8 mouse cellular contexts compared by ENCODE assay signal in the genomic region with DNA sequence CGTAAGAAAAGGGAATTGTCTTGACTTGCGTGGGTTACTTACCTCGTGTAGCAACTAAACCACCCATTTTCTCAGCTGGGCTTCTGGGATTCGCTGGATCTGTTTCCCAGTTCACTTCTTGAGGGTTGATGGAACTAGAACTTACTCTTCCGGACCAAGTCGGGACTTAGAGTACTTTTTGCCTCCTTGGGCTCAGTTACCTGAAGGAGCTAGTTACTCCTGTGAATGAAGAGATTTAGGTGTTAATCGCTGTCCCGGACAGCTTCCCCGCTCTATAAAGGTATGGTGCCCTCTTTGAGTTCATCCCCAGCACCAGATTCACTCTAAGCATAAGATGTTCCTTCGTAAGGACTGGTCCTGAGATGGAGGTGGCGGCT. TPM values are rescaled to one million over a fixed set of nuclear protein-coding genes. Genes with fewer than 3 reads are reported as not detected.
DNase-seq lines count a peak whose midpoint lies in the region; ATAC-seq and TF ChIP-seq lines count a peak whose summit lies in the region.

No protein-coding gene starts in this region.

- H3K9ac ChIP-seq in heart, embryonic 11.5 days (ENCODE audit: low read depth, low read length), result peak overlapping the region; percentile 90
- H3K9ac ChIP-seq in forebrain, embryonic 12.5 days, result peak overlapping the region; percentile 96
- peak overlapping the region; percentile 94 for H3K9ac ChIP-seq in limb, embryonic 11.5 days (ENCODE audit: low read length)

- 3% methylated on average over 11 of the region's 11 CpGs for WGBS in heart, embryonic 11.5 days (ENCODE audit: insufficient replicate concordance)
- 2% methylated on average over 11 of the region's 11 CpGs for WGBS in forebrain, embryonic 12.5 days
- 1% methylated on average over 11 of the region's 11 CpGs for WGBS in limb, embryonic 11.5 days
- WGBS in small intestine, adult 2 months, result 4% methylated on average over 11 of the region's 11 CpGs

- intact Hi-C loops in heart, postnatal 25 days (cut with DNase I), result no loop called here

- no peaks in the 10 kb centered on the region for H3K36me3 ChIP-seq in heart, embryonic 11.5 days (ENCODE audit: control insufficient read depth, insufficient read depth, low read length)
- peaks cover 30% of the 10 kb centered on the region for H3K36me3 ChIP-seq in G1E (replicated peaks)
- no peaks in the 10 kb centered on the region; the same call in 1 of the 2 replicates for H3K36me3 ChIP-seq in forebrain, embryonic 12.5 days (replicated peaks)
- peaks cover 3% of the 10 kb centered on the region; the same call in 1 of the 2 replicates for H3K36me3 ChIP-seq in limb, embryonic 11.5 days (ENCODE audit: control insufficient read depth, insufficient read depth, low read length)
- H3K36me3 ChIP-seq in small intestine, adult 2 months (ENCODE audit: control insufficient read depth, insufficient read depth, low read length), result peaks cover 1% of the 10 kb centered on the region; the same call in 1 of the 2 replicates

- no peaks in the 10 kb centered on the region for H3K27me3 ChIP-seq in heart, embryonic 11.5 days (ENCODE audit: control insufficient read depth, insufficient read depth, low read length)
- H3K27me3 ChIP-seq in G1E (ENCODE audit: insufficient read depth, low read length), result no peaks in the 10 kb centered on the region
- H3K27me3 ChIP-seq in forebrain, embryonic 12.5 days, result no peaks in the 10 kb centered on the region
- no peaks in the 10 kb centered on the region for H3K27me3 ChIP-seq in limb, embryonic 11.5 days (ENCODE audit: control insufficient read depth, insufficient read depth, low read length)
- H3K27me3 ChIP-seq in small intestine, adult 2 months (ENCODE audit: control insufficient read depth, insufficient read depth, low read length), result no peaks in the 10 kb centered on the region

- H3K4me1 ChIP-seq in heart, embryonic 11.5 days (ENCODE audit: control insufficient read depth, insufficient read depth, low read length), result peaks cover 11% of the 10 kb centered on the region
- peaks cover 37% of the 10 kb centered on the region for H3K4me1 ChIP-seq in G1E (ENCODE audit: insufficient read depth, low read depth, low read length)
- peaks cover 23% of the 10 kb centered on the region for H3K4me1 ChIP-seq in forebrain, embryonic 12.5 days
- H3K4me1 ChIP-seq in limb, embryonic 11.5 days (ENCODE audit: control insufficient read depth, insufficient read depth, low read length), result peaks cover 5% of the 10 kb centered on the region; the same call in 1 of the 2 replicates
- H3K4me1 ChIP-seq in small intestine, adult 2 months (ENCODE audit: control insufficient read depth, insufficient read depth, insufficient read length, low read length), result peaks cover 3% of the 10 kb centered on the region

- no peaks in the 10 kb centered on the region for H3K9me3 ChIP-seq in heart, embryonic 11.5 days (replicated peaks; ENCODE audit: control insufficient read depth, low read length)
- no peaks in the 10 kb centered on the region for H3K9me3 ChIP-seq in G1E (replicated peaks)
- H3K9me3 ChIP-seq in forebrain, embryonic 12.5 days, result no peaks in the 10 kb centered on the region
- H3K9me3 ChIP-seq in limb, embryonic 11.5 days (ENCODE audit: control insufficient read depth, low read length), result no peaks in the 10 kb centered on the region

- DNase-seq in heart, postnatal 25 days (ENCODE audit: low spot score), result no peak
- DNase-seq in G1E (ENCODE audit: low spot score), result no peak
- DNase-seq in limb, embryonic 11.5 days (ENCODE audit: low spot score), result peak; percentile 38
- DNase-seq in right cerebral cortex, postnatal 10 days (ENCODE audit: low spot score in 2 of 2), result no peak
- no peak for DNase-seq in urinary bladder, postnatal 4 days (ENCODE audit: low spot score in 2 of 2)

- no peak for TF ChIP-seq POLR2A in small intestine, adult 2 months (IDR thresholded peaks at IDR 0.05; ENCODE audit: low read depth, low read length)

- H3K4me3 ChIP-seq in heart, embryonic 11.5 days (ENCODE audit: low read depth, low read length), result peak overlapping the region; percentile 83
- peak overlapping the region; percentile 78 for H3K4me3 ChIP-seq in G1E (ENCODE audit: low read depth, low read length)
- H3K4me3 ChIP-seq in forebrain, embryonic 12.5 days (replicated peaks), result peak overlapping the region; percentile 88
- H3K4me3 ChIP-seq in limb, embryonic 11.5 days (ENCODE audit: low read depth, low read length), result peak overlapping the region; percentile 91
- peak overlapping the region; percentile 76 for H3K4me3 ChIP-seq in small intestine, adult 2 months (ENCODE audit: low read depth, low read length)

- no peak for ATAC-seq in heart, embryonic 11.5 days (replicated peaks; ENCODE audit: insufficient number of reproducible peaks, low FRiP score, low TSS enrichment)
- no peak for ATAC-seq in G1E (ENCODE audit: extremely low read depth, insufficient number of reproducible peaks, low FRiP score, poor library complexity, severe bottlenecking)
- ATAC-seq in forebrain, embryonic 12.5 days (ENCODE audit: low FRiP score), result no peak
- no peak for ATAC-seq in limb, embryonic 11.5 days (ENCODE audit: insufficient number of reproducible peaks, low FRiP score, low TSS enrichment, low read depth)

- peak overlapping the region; percentile 97 for H3K27ac ChIP-seq in heart, embryonic 11.5 days (ENCODE audit: low read depth, low read length)
- peak overlapping the region; percentile 99 for H3K27ac ChIP-seq in forebrain, embryonic 12.5 days
- peak overlapping the region; percentile 97 for H3K27ac ChIP-seq in limb, embryonic 11.5 days (replicated peaks; ENCODE audit: low read depth, low read length)
- peak overlapping the region; percentile 53 for H3K27ac ChIP-seq in small intestine, adult 2 months (ENCODE audit: insufficient read depth, low read depth, low read length)

- peak overlapping the region; percentile 76 for H3K4me2 ChIP-seq in heart, embryonic 11.5 days
- peak overlapping the region; percentile 93 for H3K4me2 ChIP-seq in forebrain, embryonic 12.5 days
- H3K4me2 ChIP-seq in limb, embryonic 11.5 days (ENCODE audit: low read depth, severe bottlenecking), result peak overlapping the region; percentile 75

- TF ChIP-seq CTCF in G1E (IDR thresholded peaks at IDR 0.05; ENCODE audit: low read depth, low read length), result no peak
- TF ChIP-seq CTCF in small intestine, adult 2 months (IDR thresholded peaks at IDR 0.05; ENCODE audit: extremely low read depth, insufficient read length, insufficient replicate concordance, low read depth, low read length), result no peak

RNA-seq across cellular contexts. Expression of a gene that starts 1.1 kb away (rescaled TPM):
- polyA plus RNA-seq in heart, embryonic 11.5 days (2014; fragmentation: Nextera tagmentation; extraction: Ambion mirVana), result 8.4 and 14.3 TPM in 2 replicates
- 10 to 100 TPM; 42.8 to 43.6 TPM for total RNA-seq in heart, postnatal 25 days (2021)
- 176 and 211 TPM in 2 replicates for total RNA-seq in G1E (2014; fragmentation: Nextera tagmentation)
- total RNA-seq in G1E (2017), result 15.2 and 19.1 TPM in 2 replicates
- 5.1 and 6.8 TPM in 2 replicates for polyA plus RNA-seq in G1E (2012)
- 15.8 and 17.2 TPM in 2 replicates for polyA plus RNA-seq in forebrain, embryonic 12.5 days (2016; fragmentation: Nextera tagmentation; extraction: Ambion mirVana)
- 16.2 and 18.9 TPM in 2 replicates for polyA plus RNA-seq in limb, embryonic 11.5 days (2014; fragmentation: Nextera tagmentation; extraction: Ambion mirVana)
- 9.0 and 15.1 TPM in 2 replicates for polyA plus RNA-seq in small intestine, adult 2 months (2012; rRNA removed)

RNA-seq across cellular contexts. Expression of a gene that starts 29.1 kb away (rescaled TPM):
- polyA plus RNA-seq in heart, embryonic 11.5 days (2014; fragmentation: Nextera tagmentation; extraction: Ambion mirVana), result 4.1 and 4.4 TPM in 2 replicates
- 10 to 100 TPM; 31.9 to 33.4 TPM for total RNA-seq in heart, postnatal 25 days (2021)
- 42.3 and 68.2 TPM in 2 replicates for total RNA-seq in G1E (2014; fragmentation: Nextera tagmentation)
- total RNA-seq in G1E (2017), result 9.8 and 15.2 TPM in 2 replicates
- 73.7 and 105 TPM in 2 replicates for polyA plus RNA-seq in G1E (2012)
- polyA plus RNA-seq in forebrain, embryonic 12.5 days (2016; fragmentation: Nextera tagmentation; extraction: Ambion mirVana), result 6.0 and 7.9 TPM in 2 replicates
- polyA plus RNA-seq in limb, embryonic 11.5 days (2014; fragmentation: Nextera tagmentation; extraction: Ambion mirVana), result 3.9 and 5.5 TPM in 2 replicates
- 10.7 and 14.1 TPM in 2 replicates for polyA plus RNA-seq in small intestine, adult 2 months (2012; rRNA removed)

RNA-seq across cellular contexts. Expression of a gene that starts 40.1 kb away (rescaled TPM):
- 7.5 and 11.6 TPM in 2 replicates for polyA plus RNA-seq in heart, embryonic 11.5 days (2014; fragmentation: Nextera tagmentation; extraction: Ambion mirVana)
- total RNA-seq in heart, postnatal 25 days (2021), result 10 to 100 TPM; 14.6 to 16.1 TPM
- 51.8 and 67.0 TPM in 2 replicates for total RNA-seq in G1E (2014; fragmentation: Nextera tagmentation)
- total RNA-seq in G1E (2017), result 6.4 and 9.6 TPM in 2 replicates
- polyA plus RNA-seq in G1E (2012), result 58.5 and 68.9 TPM in 2 replicates
- polyA plus RNA-seq in forebrain, embryonic 12.5 days (2016; fragmentation: Nextera tagmentation; extraction: Ambion mirVana), result 19.9 and 20.7 TPM in 2 replicates
- polyA plus RNA-seq in limb, embryonic 11.5 days (2014; fragmentation: Nextera tagmentation; extraction: Ambion mirVana), result 16.7 TPM in 2 replicates
- polyA plus RNA-seq in small intestine, adult 2 months (2012; rRNA removed), result 31.4 and 57.0 TPM in 2 replicates

RNA-seq across cellular contexts. Expression of a gene that starts 46.1 kb away (rescaled TPM):
- polyA plus RNA-seq in heart, embryonic 11.5 days (2014; fragmentation: Nextera tagmentation; extraction: Ambion mirVana), result 74.0 and 80.8 TPM in 2 replicates
- total RNA-seq in heart, postnatal 25 days (2021), result 10 to 100 TPM; 83.7 to 84.3 TPM
- total RNA-seq in G1E (2014; fragmentation: Nextera tagmentation), result 31.8 and 35.8 TPM in 2 replicates
- 38.0 and 42.7 TPM in 2 replicates for total RNA-seq in G1E (2017)
- polyA plus RNA-seq in G1E (2012), result 14.0 and 15.6 TPM in 2 replicates
- 32.8 and 42.8 TPM in 2 replicates for polyA plus RNA-seq in forebrain, embryonic 12.5 days (2016; fragmentation: Nextera tagmentation; extraction: Ambion mirVana)
- 58.0 and 58.3 TPM in 2 replicates for polyA plus RNA-seq in limb, embryonic 11.5 days (2014; fragmentation: Nextera tagmentation; extraction: Ambion mirVana)
- 46.2 and 72.7 TPM in 2 replicates for polyA plus RNA-seq in small intestine, adult 2 months (2012; rRNA removed)

RNA-seq across cellular contexts. Expression of a gene that starts 50.7 kb away (rescaled TPM):
- polyA plus RNA-seq in heart, embryonic 11.5 days (2014; fragmentation: Nextera tagmentation; extraction: Ambion mirVana), result 2.3 and 2.6 TPM in 2 replicates
- total RNA-seq in heart, postnatal 25 days (2021), result not detected
- total RNA-seq in G1E (2014; fragmentation: Nextera tagmentation) (not detected in 2 replicates), G1E (2017) (0.16 TPM in 1 of 2 replicates, not detected in the other)
- polyA plus RNA-seq in G1E (2012), result not detected in 2 replicates
- polyA plus RNA-seq in forebrain, embryonic 12.5 days (2016; fragmentation: Nextera tagmentation; extraction: Ambion mirVana), result 5.3 and 5.5 TPM in 2 replicates
- 11.0 and 11.3 TPM in 2 replicates for polyA plus RNA-seq in limb, embryonic 11.5 days (2014; fragmentation: Nextera tagmentation; extraction: Ambion mirVana)
- 6.6 and 7.0 TPM in 2 replicates for polyA plus RNA-seq in small intestine, adult 2 months (2012; rRNA removed)
